Mouse (Mus musculus) CH12.LX (cell line): Measurements from ENCODE around the gene St6galnac4.

ENCODE experiments used
- CTCF ChIP-seq, 2 experiments: IDR thresholded peaks in 1 of 2; conservative IDR thresholded peaks in 1 of 2; 2 replicates each; pipeline ENCODE4 v1.5.1; 2011 to 2012; ENCODE audit warnings: low read depth in 2 of 2, low read length in 2 of 2, improper control_type of control experiment in 1 of 2, inconsistent platforms in 1 of 2, mild to moderate bottlenecking in 1 of 2, moderate library complexity in 1 of 2
- EP300 ChIP-seq: IDR thresholded peaks from 2 replicates; pipeline ENCODE4 v1.6.1; 2011; ENCODE audit warnings: low read length, improper control_type of control experiment
- MXI1 ChIP-seq: IDR thresholded peaks from 2 replicates; pipeline ENCODE4 v1.6.1; 2011; ENCODE audit warnings: mild to moderate bottlenecking, low read depth, low read length, improper control_type of control experiment
- TBP ChIP-seq: conservative IDR thresholded peaks from 2 replicates; pipeline ENCODE4 v1.6.1; 2011; ENCODE audit warnings: low read depth, low read length, improper control_type of control experiment

DNA sequence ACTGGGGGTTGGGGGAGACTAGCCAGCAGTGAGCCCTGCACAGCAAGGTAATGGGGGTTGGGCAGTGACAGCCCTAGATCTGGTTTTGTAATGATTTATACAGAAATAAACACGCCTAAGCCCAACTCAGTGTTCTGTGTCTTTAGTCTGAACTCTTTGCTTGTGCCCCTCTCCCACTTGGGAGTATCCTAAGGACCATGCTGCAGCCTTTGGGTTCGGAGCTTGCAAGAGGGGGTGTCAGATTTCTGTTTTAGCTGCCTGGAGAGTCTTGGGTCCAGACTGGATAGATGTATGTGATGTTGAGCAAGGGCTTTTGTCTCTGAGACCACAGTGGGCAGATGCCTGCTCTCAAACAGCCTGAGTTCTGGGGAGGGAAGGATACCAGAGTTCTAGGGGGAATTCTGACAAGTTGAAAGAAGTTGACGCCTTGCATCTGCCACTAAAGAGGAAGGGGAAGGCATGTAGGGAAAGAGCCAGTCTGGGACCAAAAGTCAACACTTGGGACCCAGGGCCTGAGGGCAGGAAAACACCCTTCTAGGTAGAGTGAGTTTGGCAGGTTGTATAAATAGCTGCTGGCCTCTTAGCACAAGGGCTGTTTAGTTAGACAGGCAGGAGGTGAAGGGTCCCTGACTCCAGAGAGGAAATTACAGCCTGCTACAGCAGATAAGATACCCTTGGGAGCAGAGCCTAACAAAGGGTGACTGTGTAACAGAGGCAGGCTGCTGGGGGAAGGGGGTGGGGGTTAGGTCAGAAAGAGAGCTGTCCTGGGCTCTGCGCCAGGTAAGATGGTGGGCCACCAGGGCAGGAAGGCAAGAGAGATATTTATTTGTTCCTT is 34.0 kb downstream of the St6galnac4 start:
- TF ChIP-seq CTCF (conservative IDR thresholded peaks at IDR 0.05 in 1 of 2, IDR thresholded peaks at IDR 0.05 in 1 of 2; ENCODE audit: low read depth in 2 of 2, low read length in 2 of 2) (no peak), TBP (no peak), EP300 (no peak), MXI1 (no peak)
